Mouse (Mus musculus) c-Kit-negative CD71-positive TER-119-positive erythroid progenitor cells, embryonic 14.5 days (primary cell): Measurements from ENCODE around the gene Kcnj1.
A peak's percentile ranks its signal among the peaks of the same experiment; 100 is the strongest.

Source experiments
- DNase-seq: peaks from one replicate; pipeline ENCODE4 v3.0.0-alpha.2; 2013; ENCODE audit warnings: low read depth, low spot score

Gene Kcnj1

DNA sequence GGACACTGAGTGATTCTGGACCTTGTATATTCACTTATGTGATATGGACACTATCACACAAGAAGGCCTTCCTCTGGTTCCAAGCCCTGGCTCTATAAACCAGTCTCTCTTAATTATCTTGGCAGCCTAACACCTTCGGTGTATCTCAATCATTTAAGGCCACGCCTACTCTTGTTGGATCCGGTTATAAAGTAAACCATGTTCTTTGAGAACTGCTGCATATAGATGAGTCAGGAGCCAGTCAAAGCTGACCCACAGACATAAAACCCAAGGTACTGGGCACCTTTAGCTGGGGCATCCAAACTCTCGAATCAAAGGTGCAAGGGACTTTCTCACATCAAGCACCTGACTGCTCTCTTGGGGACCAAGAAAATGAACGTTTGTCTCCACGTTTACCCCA, at the start of gene Kcnj1:
Gene Kcnj1 (plus strand): TSS at position 292 of the 400 bp plus-strand sequence.
- DNase-seq = no peak

DNA sequence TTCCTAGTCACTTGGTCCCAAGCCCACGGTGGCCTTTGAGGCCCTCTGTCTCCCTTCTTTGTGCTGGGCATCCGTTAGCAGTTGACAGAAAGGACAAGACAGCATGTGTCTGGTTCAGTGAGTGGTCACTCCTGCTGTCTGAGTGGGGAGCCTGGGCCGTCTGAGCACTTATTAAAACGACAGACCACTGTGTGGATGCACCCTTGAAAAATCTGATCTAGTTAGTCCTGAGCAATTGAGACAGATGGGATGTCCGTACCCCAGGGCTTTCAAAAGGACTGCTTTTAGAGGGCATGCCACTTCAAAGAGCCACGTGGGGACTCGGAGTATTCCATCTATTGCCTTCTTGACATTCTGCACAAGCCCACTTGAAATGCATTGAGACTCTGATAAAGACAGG, 48.7 kb upstream of the Kcnj1 start:
- DNase-seq = no peak

DNA sequence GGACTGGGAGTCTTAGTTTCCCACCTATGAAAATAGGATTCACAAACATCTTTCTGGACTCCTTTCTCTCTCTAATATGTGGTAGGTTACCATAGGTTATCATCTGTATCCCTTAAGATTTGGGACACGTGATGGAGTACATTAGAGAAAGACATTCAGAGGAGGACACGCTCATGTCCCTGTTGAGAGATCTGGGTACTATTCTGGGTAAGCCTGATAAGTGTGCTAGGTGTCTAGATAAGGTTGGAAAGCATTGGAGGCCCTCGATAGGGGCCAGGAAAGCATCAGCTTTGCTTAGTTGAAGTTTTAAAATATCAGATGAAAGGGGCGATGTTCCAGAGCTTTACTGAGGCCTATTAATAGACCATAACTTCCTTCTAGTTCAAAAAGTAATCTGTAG, 43.5 kb upstream of the Kcnj1 start:
- no peak for DNase-seq

DNA sequence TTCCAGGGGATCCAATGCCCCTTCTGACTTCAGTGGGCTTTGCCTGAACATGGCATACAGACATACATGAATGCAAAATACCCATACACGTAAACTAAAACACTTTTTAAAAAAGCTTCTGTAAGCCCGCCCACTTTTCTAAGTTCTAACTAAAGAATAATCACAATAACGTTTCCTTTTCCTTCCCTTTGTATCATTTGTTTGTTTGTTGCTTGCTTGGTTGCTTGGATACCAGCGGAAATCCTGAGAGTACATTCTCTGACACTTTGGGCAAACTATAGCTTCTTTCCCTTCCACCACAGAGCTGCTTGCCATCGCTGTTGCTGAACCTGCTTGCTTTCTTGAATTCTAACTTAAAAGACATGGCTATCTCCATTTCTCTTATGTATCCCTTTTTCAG, 41.1 kb upstream of the Kcnj1 start:
- DNase-seq = no peak

DNA sequence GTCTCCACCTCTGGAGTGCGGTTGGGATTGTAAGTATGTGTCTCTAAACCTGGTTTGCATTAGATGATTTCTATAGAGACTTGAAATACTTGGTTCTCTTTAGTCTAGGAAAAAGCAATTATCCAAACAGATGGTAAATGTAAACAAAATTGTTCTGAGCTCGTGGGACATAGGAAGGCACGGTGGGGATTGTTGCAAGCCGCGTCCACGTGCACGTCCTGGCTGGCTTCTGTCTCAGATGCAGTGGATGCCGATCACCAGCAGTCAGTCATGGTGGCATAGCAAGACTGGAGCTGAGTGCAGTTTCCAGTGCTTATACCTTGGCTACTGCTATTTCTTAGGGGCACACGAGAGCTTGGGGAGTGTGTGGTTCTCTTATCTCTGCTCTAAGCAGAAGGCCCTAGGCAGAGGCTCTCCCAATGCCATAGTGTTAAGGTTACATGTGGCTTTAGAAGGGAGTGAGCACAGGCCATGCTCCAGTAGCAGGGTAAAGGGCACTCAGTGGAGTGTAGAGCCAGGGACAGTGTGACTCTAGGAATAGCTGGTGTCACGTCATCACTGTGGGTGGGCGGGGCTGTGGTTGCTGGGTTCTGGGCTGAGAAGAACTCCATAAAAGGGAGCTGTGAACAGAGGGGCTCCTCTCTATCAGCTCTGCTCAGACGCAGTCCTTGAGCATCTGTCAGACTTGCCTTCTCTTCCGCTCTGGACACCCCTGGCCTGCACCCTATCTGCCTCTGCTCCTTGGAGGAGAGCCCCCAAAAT, 36.7 kb upstream of the Kcnj1 start:
- no peak for DNase-seq

DNA sequence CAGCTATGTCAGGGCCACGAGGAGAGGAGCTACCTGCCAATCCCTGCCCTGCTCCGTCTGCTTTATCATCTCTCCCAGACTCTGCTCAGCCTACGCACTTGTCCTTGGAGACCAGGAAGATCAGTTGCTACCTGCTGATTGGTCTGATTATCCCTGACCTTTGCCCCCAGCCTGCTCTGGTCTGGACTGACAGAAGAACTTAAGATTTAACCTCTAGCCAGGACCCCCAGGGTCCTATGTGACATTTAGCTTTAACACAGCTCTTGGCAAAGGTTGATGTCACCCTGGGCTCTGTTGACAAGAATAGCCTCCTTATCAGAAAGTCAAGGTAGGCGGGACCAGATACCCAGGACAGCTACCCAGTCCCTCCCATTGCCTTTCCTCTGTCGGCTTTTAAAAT, 31.5 kb upstream of the Kcnj1 start:
- DNase-seq = no peak

DNA sequence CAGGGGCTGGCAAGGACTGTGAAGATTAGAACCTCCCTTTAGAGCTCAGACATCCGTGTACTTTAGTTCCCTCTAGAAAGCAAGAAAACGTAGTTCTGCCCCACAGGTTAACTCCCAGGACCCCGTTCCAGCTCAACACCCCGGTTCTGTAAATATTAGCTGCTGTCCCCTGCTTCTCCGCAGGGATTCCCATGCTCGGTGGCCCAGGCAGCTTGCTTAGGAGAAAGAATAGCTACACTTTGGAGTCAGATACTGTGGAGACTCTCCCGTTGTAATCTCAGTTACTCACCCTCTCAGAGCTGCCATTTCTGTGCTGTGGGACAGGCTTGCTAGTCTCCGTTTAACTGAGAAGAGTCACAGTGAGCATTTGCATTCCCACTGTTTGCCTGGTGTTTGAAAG, 29.4 kb upstream of the Kcnj1 start:
- DNase-seq = no peak

DNA sequence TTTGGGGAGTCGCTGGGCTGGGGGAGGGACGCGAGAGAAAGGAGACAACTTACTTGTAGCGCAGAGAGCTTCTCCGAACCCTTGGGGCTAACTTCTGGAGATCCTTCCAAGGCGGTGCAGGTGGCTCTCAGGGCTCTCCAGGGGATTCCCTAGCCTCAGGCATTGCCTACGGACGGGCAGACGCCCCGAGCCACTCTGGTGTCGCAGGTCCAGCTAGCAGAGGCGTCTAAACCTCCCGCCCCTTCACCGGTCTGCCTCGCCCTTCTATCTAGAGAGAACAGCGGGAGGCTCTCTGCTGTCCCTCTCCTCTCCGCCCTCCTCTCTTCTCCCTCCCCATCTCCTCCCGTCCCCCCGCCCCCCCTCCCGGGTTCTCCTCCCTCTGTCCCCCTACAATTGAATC, 28.2 kb upstream of the Kcnj1 start, which contains the start of gene Kcnj5:
Gene Kcnj5 (minus strand): TSS at position 300 of the 400 bp plus-strand sequence.
- DNase-seq = no peak

DNA sequence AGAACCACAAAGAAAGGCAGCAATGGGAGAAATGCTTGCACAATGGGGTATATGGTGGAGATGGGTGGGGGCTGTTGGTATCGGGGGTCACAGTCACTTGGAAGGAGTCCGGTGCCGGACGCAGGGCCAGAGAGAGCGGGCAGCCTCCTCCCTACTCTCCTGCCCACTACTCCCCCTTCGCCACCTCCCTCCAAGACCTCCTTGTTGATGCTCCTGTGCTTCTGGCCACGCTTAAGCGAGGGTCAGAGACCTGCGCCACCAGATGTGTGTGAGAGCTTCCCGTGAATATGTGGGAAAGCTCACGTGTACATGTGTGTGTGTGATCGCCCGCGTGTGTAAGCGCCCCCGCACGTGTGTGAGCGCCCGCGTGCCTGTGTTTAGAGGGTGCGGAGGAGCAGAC, 27.8 kb upstream of the Kcnj1 start:
- DNase-seq = no peak

DNA sequence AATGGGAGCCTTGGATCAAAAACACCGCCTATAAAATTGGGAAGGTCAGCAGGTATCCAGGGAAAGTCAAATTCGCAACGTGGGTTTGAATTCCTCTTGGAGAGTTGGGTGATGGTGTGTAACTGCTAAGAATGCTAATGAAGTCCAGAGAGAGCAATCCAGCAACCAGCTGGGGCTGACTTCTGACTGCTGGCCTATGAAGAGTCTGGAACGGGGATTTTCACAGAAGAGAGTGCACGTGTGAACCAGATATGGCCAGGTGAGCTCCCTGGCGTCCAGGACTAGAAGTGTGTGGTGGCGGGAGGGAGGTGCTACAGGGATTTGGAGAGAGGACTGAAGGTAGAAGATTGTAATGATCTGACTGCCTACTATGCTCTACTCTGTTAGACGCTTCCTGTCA, 24.2 kb upstream of the Kcnj1 start:
- no peak for DNase-seq

DNA sequence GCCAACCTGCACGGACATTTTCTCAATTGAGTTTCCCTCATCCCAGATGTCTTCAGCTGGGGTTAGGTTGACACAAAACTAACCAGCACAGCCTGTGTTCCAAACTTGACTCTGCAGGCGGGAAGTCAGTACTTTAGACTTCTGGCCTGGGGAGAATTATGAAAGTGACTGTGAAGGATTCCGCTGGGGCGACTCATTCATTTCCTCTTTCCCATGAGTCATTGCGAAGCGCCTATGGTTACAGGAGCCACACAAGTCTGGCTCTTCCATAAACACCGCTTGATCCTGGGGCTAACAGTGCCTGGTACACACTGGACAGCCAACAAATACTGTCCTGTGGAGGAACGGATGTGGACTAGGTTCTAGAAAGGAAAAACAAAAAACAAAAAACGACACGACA, 22.9 kb upstream of the Kcnj1 start:
- DNase-seq = no peak

DNA sequence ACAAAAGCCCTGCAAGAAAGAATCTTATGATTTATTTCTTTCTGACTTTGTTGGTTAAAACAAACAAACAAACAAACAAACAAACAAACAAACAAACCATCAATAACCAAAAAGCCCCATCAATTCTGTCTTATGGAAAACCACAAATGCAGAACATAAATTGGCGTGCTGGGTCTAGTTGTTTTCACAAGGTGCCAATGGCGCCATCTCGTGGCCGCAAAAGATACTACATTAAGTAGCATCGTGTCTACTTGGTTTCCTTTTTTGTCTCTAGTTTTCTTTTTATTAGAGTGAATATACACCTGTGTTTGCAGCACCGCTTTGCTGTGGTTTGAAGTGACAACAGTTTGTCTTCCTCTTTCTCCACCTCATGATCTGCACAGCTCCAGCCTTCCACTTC, 22.0 kb upstream of the Kcnj1 start:
- DNase-seq = peak; percentile 19

DNA sequence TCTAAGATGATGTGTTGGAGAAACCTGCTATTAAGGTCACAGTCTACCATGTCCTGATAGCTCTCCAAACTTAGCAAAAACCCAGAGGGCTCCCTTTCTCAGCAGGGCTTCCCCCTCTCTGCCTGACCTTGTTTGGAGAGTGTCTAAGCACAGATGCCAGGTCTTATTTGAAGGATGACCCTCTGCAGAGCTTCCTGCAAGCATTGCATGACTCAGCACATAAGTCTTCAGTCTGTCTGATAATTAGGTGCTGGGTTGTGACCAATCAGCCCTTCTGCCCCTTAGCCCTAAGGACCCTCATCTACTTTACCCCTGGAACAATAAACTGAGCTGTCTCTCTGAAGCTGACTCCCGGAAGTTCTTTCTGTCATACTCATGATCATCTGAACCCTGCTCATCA, 11.5 kb upstream of the Kcnj1 start:
- DNase-seq = no peak

DNA sequence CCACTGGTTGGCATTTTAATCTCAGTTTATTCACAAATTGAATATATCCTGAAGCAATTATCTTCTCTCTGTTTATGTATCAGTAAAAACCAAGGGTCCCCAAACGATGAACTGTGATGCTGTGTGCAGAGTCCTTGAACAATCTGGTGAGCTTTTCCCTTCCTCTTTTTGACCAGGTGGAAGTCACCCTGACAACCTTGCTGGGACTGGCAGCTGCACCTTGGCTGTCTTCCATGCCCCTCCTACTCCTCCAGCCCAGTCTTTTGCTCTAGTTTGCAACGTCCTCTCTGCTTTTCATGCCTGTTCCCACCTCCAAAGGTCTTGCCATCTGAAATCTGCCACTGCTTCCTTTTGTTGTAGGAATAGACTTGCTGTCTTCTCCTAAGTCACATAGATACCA, 3.5 kb upstream of the Kcnj1 start:
- DNase-seq = no peak

DNA sequence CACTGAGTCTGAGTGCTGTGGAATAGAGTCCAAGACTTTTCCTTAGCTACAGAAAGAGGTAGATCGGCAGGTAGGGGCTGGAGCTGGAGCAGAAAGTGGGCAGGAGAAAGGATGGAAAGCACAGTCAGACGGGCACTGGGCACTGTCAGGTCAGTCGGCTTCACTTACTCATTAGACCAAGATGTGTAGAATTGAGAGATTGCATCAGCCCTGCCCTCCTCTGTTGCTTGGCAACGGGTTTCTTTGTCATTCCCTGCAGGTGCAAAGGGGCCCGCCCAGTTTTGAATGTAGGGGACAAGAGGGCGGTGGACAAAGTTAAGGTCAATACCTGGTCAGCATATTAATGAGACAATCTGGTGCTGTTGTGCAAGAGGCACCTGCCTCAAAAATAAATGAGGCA, 2.9 kb upstream of the Kcnj1 start:
- no peak for DNase-seq

DNA sequence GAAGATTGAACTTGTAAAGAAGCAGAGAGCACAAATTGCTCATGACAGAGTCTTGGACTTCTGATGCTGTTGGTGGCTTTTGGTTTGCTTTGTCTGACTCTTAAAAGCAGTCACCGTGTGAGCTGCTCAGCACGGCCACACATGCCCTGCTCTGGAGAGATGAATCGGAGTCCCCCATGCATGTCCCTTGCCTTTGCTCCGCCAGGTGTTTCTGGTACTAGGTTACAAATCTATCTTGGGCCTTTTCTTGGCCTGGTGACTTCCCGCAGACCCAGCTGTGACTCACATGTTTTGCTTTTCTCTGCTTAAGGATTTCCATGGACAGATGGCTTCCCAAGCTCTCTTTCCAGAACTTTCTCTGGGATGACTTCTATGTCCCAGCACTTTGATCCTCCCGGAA, 1.4 kb downstream of the Kcnj1 start:
- DNase-seq = no peak

DNA sequence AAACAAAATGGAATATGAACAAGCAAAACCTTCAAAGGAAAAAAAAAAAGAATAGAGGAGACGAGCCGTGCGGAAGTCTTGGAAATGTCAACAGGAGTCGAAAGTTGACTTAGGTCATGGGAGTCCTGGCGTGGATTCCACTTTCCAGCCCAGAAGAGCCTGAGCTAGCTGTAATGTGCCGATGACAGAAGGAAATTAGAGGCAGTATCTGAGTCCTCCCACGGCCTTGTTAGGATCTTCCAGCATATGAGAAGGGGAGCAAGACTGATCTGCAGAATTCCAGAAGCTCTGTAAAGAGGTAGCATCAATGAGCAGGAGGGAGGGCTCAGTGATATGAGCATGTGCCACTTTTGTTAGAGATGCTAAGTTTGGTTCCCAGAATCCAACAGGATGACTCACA, 3.7 kb downstream of the Kcnj1 start:
- DNase-seq = no peak

DNA sequence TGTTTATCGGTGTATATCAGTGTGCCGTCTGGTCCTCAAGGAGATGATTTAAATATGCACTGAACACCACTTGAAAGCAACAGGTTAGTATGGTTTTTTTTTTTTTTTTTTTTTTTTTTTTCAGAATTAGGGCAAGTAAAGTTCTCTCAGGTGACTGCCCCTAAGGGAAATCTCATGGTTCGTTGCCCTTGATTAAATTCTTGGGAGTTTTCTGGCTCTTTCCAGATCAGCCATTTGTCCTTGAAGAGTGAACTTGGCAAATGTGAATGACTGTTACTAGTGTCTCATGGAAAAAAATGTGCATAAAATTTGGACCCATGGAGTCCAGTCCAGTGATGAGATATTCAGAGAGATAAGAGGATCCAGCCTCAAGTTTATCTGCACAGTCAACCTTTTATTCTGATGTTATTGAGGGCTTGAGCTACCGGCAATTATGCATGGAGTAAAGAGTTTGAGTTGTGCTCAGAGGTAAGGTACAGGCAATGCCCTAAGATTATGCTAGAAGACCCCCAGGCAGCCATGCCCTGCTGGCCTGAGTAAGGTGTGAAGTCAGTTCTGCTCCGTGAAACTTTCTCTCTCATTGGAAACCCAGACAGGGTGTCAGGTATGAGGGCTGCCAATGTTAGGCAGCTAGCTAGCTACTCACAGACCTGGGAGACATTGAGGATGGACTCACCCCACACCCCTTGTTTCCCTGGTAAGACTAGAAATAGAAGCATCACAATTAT, 4.7 kb downstream of the Kcnj1 start:
- DNase-seq = no peak

DNA sequence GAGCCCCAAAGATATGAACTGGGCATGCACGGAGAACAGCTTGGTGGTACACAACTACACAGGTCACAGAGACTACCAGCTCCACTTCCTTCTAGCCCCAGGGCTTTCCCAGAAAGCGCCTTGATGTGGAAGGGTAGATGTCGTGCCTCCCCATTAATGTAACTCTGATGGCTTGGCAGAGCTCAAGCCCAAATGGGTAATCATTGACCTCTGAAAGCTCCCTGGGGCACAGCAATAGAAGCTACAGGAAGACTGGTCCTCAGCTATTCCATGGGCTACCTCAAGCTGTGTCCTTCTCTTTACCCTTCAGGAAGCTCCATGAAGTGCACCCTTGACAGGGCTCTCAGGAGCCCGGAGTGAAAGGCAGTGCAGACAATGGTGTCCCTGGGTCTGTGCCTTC, 12.6 kb downstream of the Kcnj1 start:
- DNase-seq = no peak

DNA sequence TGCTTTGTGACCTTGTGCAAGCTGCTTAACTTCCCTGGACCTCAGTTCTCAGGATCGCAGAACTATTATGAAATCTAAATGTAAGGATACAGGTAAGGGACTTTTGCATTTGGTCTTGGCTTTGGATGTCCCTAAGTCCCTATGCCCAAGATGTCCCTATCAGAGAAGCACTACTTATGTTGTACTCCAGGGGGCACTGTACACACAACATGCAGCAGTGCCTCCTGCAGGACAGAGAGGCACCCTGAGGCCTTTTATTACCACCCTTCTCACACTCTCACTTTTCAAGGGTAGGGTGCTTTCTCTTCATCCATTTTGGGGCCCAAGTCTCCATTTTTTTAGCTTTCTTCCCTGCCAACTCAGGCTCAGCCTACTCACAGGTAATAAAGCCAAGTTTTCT, 15.8 kb downstream of the Kcnj1 start:
- DNase-seq = no peak

DNA sequence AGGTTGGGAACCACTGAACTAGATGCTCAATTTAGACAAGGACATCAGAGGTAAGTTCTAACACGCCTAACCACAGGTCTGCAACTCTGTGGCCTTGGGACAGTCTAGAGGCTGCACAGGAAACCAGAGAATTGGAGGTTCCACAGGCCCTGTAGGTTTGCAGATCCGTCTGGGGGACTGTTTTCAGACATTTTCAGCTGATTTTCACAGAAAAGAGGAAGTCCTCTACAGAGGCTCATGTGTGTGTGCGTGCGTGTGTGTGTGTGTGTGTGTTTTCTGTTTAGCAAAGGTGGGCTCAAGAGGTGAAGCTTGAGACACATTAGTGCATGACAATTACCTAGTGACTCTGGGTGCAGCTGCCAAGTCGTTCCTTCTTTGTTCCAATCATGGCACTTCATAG, 18.8 kb downstream of the Kcnj1 start:
- DNase-seq = no peak

DNA sequence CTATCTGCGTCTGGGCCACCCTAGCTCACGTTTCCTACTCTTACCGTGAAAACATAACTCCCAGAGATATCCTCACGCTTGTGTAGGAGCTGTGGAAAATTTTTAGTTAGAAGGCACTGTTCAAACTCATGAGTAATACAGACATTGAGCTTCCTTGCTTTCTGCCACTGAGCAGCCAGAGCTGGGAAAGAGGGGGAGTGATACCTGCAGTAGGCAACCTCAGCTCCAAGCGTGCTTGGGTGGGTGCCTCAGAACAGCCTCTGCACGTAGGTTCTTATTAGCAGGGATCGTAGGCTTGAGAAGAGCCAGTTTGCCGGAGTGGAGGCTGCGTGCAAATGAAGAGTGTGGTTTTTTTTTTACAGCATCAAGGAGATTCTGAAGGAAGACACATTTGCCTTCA, 19.4 kb downstream of the Kcnj1 start:
- DNase-seq = no peak

DNA sequence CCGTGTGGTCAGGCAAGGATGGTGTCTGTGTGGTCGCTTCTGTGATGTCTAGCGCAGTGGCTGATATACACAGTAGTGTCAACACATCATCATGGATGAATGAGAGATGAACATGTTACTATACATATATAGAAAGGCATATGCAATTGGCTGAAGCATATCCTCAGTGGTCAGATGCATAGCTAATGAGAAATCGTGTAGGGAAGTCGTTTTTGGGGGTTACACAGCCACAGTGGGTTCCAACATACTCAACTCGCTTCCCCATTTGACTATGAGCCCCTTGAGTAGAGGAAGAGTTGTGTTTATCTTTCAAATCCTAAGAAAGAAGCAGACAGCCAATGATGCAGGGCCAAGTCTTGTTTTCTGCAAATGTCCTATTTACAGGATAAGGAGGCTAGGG, 20.4 kb downstream of the Kcnj1 start:
- no peak for DNase-seq
